Mouse (Mus musculus) hindbrain, embryonic 13.5 days (tissue): ENCODE measurements at regions not wholly inside any gene's neighbourhood (a gene's known extent, or its start where the extent isn't known, plus 50 kb on each side); places are given as distances from the start of the nearest gene placed in this dataset.

Experiments
- ATAC-seq: fragments of 200-750 bp; cut with Nextera tagmentation; 2 replicates; pipeline ENCODE4 v1.8.0; 2017; ENCODE audit warnings: moderate TSS enrichment; ENCODE audit not compliant: low FRiP score
- H3K27ac ChIP-seq: fragments of 300-500 bp; sonication (generic); 2 replicates; pipeline ENCODE4 v1.5.1; 2015; ENCODE audit warnings: inconsistent platforms, mild to moderate bottlenecking, moderate library complexity
- H3K27me3 ChIP-seq: fragments of 300-500 bp; sonication (generic); 2 replicates; pipeline ENCODE4 v1.6.1; 2015; ENCODE audit warnings: mild to moderate bottlenecking, inconsistent platforms
- H3K36me3 ChIP-seq: fragments of 300-500 bp; sonication (generic); 2 replicates; pipeline ENCODE4 v1.6.1; 2015; ENCODE audit warnings: mild to moderate bottlenecking, inconsistent platforms
- H3K4me1 ChIP-seq: fragments of 300-500 bp; sonication (generic); replicated peaks from 2 replicates; pipeline ENCODE4 v1.6.1; 2015; ENCODE audit warnings: inconsistent platforms
- H3K4me2 ChIP-seq: fragments of 300-500 bp; sonication (generic); 2 replicates; pipeline ENCODE4 v1.6.1; 2015; ENCODE audit warnings: inconsistent platforms, mild to moderate bottlenecking, moderate library complexity
- H3K4me3 ChIP-seq: fragments of 300-500 bp; sonication (generic); 2 replicates; pipeline ENCODE4 v1.5.1; 2015; ENCODE audit warnings: mild to moderate bottlenecking, inconsistent platforms
- H3K9ac ChIP-seq: fragments of 300-500 bp; sonication (generic); 2 replicates; pipeline ENCODE4 v1.6.1; 2015; ENCODE audit warnings: mild to moderate bottlenecking, inconsistent platforms
- H3K9me3 ChIP-seq: fragments of 300-500 bp; sonication (generic); 2 replicates; pipeline ENCODE4 v1.6.1; 2016; ENCODE audit warnings: inconsistent platforms
- WGBS: fragments of 180-500 bp; shearing (Covaris S2); methylation state at CpG from one replicate; pipeline ENCODE4 v1.1.7; 2015; 5-methylcytosine and 5-hydroxymethylcytosine counted together

DNA sequence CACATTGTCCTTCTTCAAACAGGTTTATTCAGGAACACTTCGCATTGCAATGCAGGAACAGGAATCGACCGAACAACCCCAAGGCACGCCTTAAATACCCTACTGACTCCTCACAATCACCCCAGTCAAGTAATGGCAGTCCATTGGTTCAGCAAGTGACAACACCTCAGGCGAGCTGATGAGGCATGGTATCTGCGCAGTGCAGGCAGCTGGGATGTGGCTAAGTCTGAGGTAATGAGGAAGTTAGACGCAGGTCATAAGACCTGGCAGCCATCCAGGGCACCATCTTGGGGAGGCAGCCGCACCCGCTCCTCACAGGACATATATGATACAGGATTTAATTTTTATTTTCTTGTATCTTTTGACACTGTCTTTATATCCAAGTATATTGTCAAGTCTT is 1251.6 kb downstream of the Basp1 start:
- Histone ChIP-seq H3K27ac (no peak overlapping the region), H3K4me3 (no peak overlapping the region), H3K9me3 (no peaks in the 10 kb centered on the region), H3K27me3 (no peaks in the 10 kb centered on the region), H3K36me3 (no peaks in the 10 kb centered on the region), H3K4me2 (no peak overlapping the region), H3K4me1 (no peaks in the 10 kb centered on the region), H3K9ac (no peak overlapping the region)
- 93% methylated on average over 9 of the region's 9 CpGs for WGBS
- ATAC-seq, result no peak

GRCm38 (mm10) chr15:24157700-24158350 is 1255.7 kb downstream of the Basp1 start:
- no peak overlapping the region for H3K4me2 ChIP-seq
- no peaks in the 10 kb centered on the region for H3K4me1 ChIP-seq
- WGBS, result 80% methylated on average over 10 of the region's 10 CpGs
- no peak overlapping the region for H3K9ac ChIP-seq
- H3K27me3 ChIP-seq, result no peaks in the 10 kb centered on the region
- no peak overlapping the region for H3K4me3 ChIP-seq
- no peaks in the 10 kb centered on the region for H3K36me3 ChIP-seq
- no peak overlapping the region for H3K27ac ChIP-seq
- H3K9me3 ChIP-seq, result no peaks in the 10 kb centered on the region
- ATAC-seq, result no peak

- Histone ChIP-seq H3K27ac (no peak overlapping the region), H3K9ac (no peak overlapping the region), H3K4me2 (no peak overlapping the region), H3K36me3 (no peaks in the 10 kb centered on the region), H3K4me3 (no peak overlapping the region), H3K27me3 (no peaks in the 10 kb centered on the region), H3K4me1 (no peaks in the 10 kb centered on the region), H3K9me3 (no peaks in the 10 kb centered on the region)
- 93% methylated on average over 3 of the region's 3 CpGs for WGBS
- no peak for ATAC-seq
Observed at GRCm38 (mm10) chr15:24154291-24154690, 1259.3 kb downstream of the Basp1 start.

DNA sequence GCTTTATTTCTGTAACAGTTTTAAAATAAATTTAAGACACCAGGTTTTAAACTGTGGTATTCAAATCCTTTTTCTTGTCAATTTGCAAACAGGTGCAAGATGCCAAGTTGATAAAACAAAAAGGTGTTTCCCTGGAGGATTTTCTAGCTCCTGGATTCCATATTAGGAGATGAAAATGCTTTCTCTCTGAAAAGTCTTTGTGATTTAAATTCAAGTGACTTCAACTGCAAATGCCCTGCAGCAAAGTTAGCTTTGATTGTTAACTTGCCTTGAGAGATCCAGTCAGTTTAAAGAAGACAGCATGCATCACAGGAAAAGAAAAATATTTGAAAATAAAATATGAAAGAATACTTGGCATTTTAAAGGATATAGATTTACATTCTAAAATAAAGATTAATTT is 1289.3 kb downstream of the Basp1 start:
- no peak overlapping the region for H3K4me3 ChIP-seq
- no peaks in the 10 kb centered on the region for H3K27me3 ChIP-seq
- H3K9me3 ChIP-seq, result no peaks in the 10 kb centered on the region
- ATAC-seq, result no peak
- no peak overlapping the region for H3K4me2 ChIP-seq
- H3K9ac ChIP-seq, result no peak overlapping the region
- H3K4me1 ChIP-seq, result no peaks in the 10 kb centered on the region
- no peaks in the 10 kb centered on the region for H3K36me3 ChIP-seq
- H3K27ac ChIP-seq, result no peak overlapping the region

GRCm38 (mm10) chr15:24086267-24086666 is 1327.3 kb downstream of the Basp1 start:
- no peak overlapping the region for H3K9ac ChIP-seq
- WGBS, result 82% methylated on average over 5 of the region's 5 CpGs
- H3K4me3 ChIP-seq, result no peak overlapping the region
- no peak for ATAC-seq
- no peaks in the 10 kb centered on the region for H3K36me3 ChIP-seq
- no peak overlapping the region for H3K27ac ChIP-seq
- H3K9me3 ChIP-seq, result no peaks in the 10 kb centered on the region
- H3K4me2 ChIP-seq, result no peak overlapping the region
- no peaks in the 10 kb centered on the region for H3K27me3 ChIP-seq
- no peaks in the 10 kb centered on the region for H3K4me1 ChIP-seq

- peak; percentile 90 for ATAC-seq
Observed at GRCm38 (mm10) chr15:24053197-24053596, 1360.4 kb downstream of the Basp1 start.

DNA sequence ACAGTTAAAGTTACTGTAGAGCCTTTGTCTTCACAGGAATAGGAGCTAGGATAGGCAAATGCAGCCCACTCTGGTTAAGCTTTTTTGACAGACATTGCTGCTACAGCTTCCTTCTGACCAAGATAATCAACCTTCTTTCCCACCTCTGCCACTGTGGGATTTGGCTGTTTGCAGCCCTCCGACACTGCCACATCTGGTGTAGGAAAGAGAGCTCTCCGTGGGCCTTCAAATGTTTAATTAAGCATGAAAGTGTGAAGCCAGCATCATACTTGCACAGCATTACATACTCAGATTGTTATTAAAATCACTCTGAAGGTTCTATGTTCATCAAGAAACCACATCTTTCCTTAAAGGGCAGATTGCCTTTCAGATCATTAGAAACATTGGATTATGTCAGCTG is 1372.7 kb downstream of the Basp1 start:
- 0 out of 2 replicates have a peak overlapping the region, but pooled peaks have one; percentile 4 for H3K27ac ChIP-seq
- no peak overlapping the region for H3K9ac ChIP-seq
- H3K4me1 ChIP-seq, result peaks cover 4% of the 10 kb centered on the region; the same call in 1 of the 2 replicates
- WGBS, result 11% methylated on average over 2 of the region's 2 CpGs
- no peaks in the 10 kb centered on the region for H3K27me3 ChIP-seq
- H3K36me3 ChIP-seq, result no peaks in the 10 kb centered on the region
- no peak overlapping the region for H3K4me3 ChIP-seq
- H3K9me3 ChIP-seq, result no peaks in the 10 kb centered on the region
- H3K4me2 ChIP-seq, result no peak overlapping the region
- ATAC-seq, result no peak

More at GRCm38 (mm10) chr15:24053197-24053596, 1360.4 kb downstream of the Basp1 start:
- Histone ChIP-seq H3K4me3 (no peak overlapping the region), H3K27ac (no peak overlapping the region), H3K36me3 (no peaks in the 10 kb centered on the region), H3K9ac (no peak overlapping the region), H3K9me3 (no peaks in the 10 kb centered on the region), H3K4me2 (no peak overlapping the region), H3K4me1 (0 out of 2 replicates have a peak, but pooled peaks cover 3% of the 10 kb centered on the region), H3K27me3 (no peaks in the 10 kb centered on the region)
- WGBS, result 44% methylated on average over 3 of the region's 3 CpGs

GRCm38 (mm10) chr15:24039174-24039573 is 1374.4 kb downstream of the Basp1 start:
- Histone ChIP-seq H3K27ac (no peak overlapping the region), H3K36me3 (no peaks in the 10 kb centered on the region), H3K4me1 (peaks cover 4% of the 10 kb centered on the region; the same call in 1 of the 2 replicates), H3K9ac (no peak overlapping the region), H3K27me3 (no peaks in the 10 kb centered on the region), H3K4me3 (no peak overlapping the region), H3K4me2 (no peak overlapping the region), H3K9me3 (no peaks in the 10 kb centered on the region)
- no peak for ATAC-seq
- 78% methylated on average over 5 of the region's 5 CpGs for WGBS

- no peaks in the 10 kb centered on the region for H3K4me1 ChIP-seq
- no peak overlapping the region for H3K4me2 ChIP-seq
- H3K9me3 ChIP-seq, result no peaks in the 10 kb centered on the region
- no peak overlapping the region for H3K4me3 ChIP-seq
- no peak for ATAC-seq
- H3K36me3 ChIP-seq, result no peaks in the 10 kb centered on the region
- H3K27me3 ChIP-seq, result no peaks in the 10 kb centered on the region
- H3K27ac ChIP-seq, result no peak overlapping the region
- H3K9ac ChIP-seq, result no peak overlapping the region
Observed at GRCm38 (mm10) chr15:24022137-24022536, 1391.4 kb downstream of the Basp1 start.

DNA sequence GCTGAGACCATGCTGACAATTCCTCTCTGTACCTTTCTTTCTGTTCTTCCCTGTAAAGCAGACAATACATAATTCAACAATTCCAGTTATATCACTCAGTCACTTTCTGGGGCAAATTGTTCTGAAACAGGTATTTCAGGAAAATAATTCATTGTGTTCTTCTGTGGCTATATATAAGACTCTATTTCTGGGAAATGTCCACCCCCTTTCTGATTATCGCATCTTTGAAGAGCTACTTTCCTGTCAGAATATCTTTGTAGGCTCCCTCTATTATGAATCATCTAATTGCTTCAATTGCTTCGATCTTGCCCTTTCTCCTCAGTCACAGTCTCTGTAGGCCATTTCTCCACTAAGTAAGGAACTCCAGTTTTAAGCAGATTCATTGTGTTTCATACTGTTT is 1408.9 kb downstream of the Basp1 start:
- no peak overlapping the region for H3K4me2 ChIP-seq
- ATAC-seq, result no peak
- H3K9ac ChIP-seq, result no peak overlapping the region
- H3K27ac ChIP-seq, result no peak overlapping the region
- H3K4me3 ChIP-seq, result no peak overlapping the region
- H3K4me1 ChIP-seq, result no peaks in the 10 kb centered on the region
- H3K36me3 ChIP-seq, result no peaks in the 10 kb centered on the region
- WGBS, result 90% methylated on average over 2 of the region's 2 CpGs
- no peaks in the 10 kb centered on the region for H3K9me3 ChIP-seq
- no peaks in the 10 kb centered on the region for H3K27me3 ChIP-seq

GRCm38 (mm10) chr15:23979506-23979905 is 1430.7 kb downstream of the Cdh18 start:
- H3K36me3 ChIP-seq, result no peaks in the 10 kb centered on the region
- 89% methylated on average over 3 of the region's 3 CpGs for WGBS
- ATAC-seq, result no peak
- H3K4me1 ChIP-seq, result no peaks in the 10 kb centered on the region
- H3K4me2 ChIP-seq, result no peak overlapping the region
- no peaks in the 10 kb centered on the region for H3K27me3 ChIP-seq
- H3K27ac ChIP-seq, result no peak overlapping the region
- H3K4me3 ChIP-seq, result no peak overlapping the region
- no peaks in the 10 kb centered on the region for H3K9me3 ChIP-seq
- H3K9ac ChIP-seq, result no peak overlapping the region
